Mouse (Mus musculus) liver, embryonic 14.5 days (tissue): ENCODE measurements around the gene Olfr263.

Experiments
- CTCF ChIP-seq: IDR thresholded peaks from 2 replicates; pipeline ENCODE4 v1.5.1; 2016; ENCODE audit warnings: antibody characterized with exemption, low read depth, control low read depth
- EP300 ChIP-seq: IDR thresholded peaks from 2 replicates; pipeline ENCODE4 v1.6.1; 2016; ENCODE audit warnings: antibody characterized with exemption, low read depth

- TF ChIP-seq CTCF (no peak), EP300 (no peak)
Measured at GRCm38 (mm10) chr13:21183066-21183465, 53.6 kb downstream of the Olfr263 start.
